Mouse (Mus musculus) testis, adult 2 months (tissue): ENCODE results near the gene Unc13a.

Experiments used
- CTCF ChIP-seq: fragments of 200-500 bp; IDR thresholded peaks from 2 replicates; pipeline ENCODE4 v1.5.1; 2012; ENCODE audit warnings: low read depth, mild to moderate bottlenecking, inconsistent platforms, low read length, moderate library complexity; ENCODE audit not compliant: control insufficient read depth, insufficient read depth, insufficient replicate concordance
- POLR2A ChIP-seq: fragments of 200-500 bp; IDR thresholded peaks from 2 replicates; pipeline ENCODE4 v1.6.1; 2012; ENCODE audit warnings: low read depth, mild to moderate bottlenecking, inconsistent platforms, low read length, moderate library complexity; ENCODE audit not compliant: control insufficient read depth

DNA sequence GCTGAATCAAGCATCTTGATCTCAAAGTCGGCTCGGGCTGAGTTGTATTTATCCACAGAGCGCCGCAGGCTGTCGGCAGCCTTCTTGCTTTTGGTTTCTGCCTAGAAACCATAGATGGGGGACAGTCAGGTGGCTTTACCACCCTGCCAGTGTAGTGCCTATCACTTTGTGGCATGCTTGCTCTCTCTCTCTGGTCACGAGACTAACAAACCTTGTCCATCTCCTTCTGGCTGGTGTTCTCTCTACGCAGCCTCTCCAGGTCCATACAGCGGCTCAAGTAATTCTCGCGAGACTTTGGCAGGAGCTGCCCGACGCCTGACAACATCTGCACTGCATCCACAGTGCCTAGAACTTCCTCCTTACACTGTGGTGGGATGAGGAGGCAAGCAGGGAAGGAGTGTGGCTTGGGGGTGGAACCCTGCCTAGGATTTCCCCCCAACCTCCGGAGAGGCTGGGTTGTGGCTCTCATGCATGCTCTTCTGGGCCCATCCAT, 45.0 kb upstream of the Unc13a start:
- TF ChIP-seq POLR2A (no peak), CTCF (no peak)
